Mouse (Mus musculus): ENCODE measurements around the gene Olfr1373. TPM values are rescaled to one million over a fixed set of nuclear protein-coding genes. Genes with fewer than 3 reads are reported as not detected.

Olfr1373 gene
- not detected for polyA plus RNA-seq (2017; shearing (Covaris generic))

GRCm38 (mm10) chr11:52145428-52145827 is at the start of gene Olfr1373:
Gene Olfr1373 (minus strand): TSS chr11:52145528.

GRCm38 (mm10) chr11:52098398-52098946 is 46.9 kb downstream of the Olfr1373 start, which contains the start of gene Ppp2ca:
Gene Ppp2ca (plus strand): TSS chr11:52098681.

Other genes starting within 250 kb of the Olfr1373 start
- 152 TPM for gene Cdkn2aipnl, start 177.9 kb downstream of the Olfr1373 start, polyA plus RNA-seq (2017; shearing (Covaris generic))
- 275 TPM for gene Ube2b, start 144.8 kb downstream of the Olfr1373 start, polyA plus RNA-seq (2017; shearing (Covaris generic))
- gene Cdkl3, start 141.3 kb downstream of the Olfr1373 start, polyA plus RNA-seq (2017; shearing (Covaris generic)), result 5.5 TPM
- 120 TPM for gene Ppp2ca, start 46.8 kb downstream of the Olfr1373 start, polyA plus RNA-seq (2017; shearing (Covaris generic))
- gene Olfr1371, start 68.5 kb upstream of the Olfr1373 start, polyA plus RNA-seq (2017; shearing (Covaris generic)), result not detected
- 298 TPM for gene Skp1a, start 86.5 kb upstream of the Olfr1373 start, polyA plus RNA-seq (2017; shearing (Covaris generic))
- gene Tcf7, start 137.5 kb upstream of the Olfr1373 start, polyA plus RNA-seq (2017; shearing (Covaris generic)), result 762 TPM
- gene Vdac1, start 215.3 kb upstream of the Olfr1373 start, polyA plus RNA-seq (2017; shearing (Covaris generic)), result 94.6 TPM